Mouse (Mus musculus): Measurements from ENCODE around the gene Syn3. TPM values are rescaled to one million over a fixed set of nuclear protein-coding genes. Genes with fewer than 3 reads are reported as not detected.

Gene Syn3
- polyA plus RNA-seq, 1 experiment from 2014 or later, result 4.0 TPM

DNA sequence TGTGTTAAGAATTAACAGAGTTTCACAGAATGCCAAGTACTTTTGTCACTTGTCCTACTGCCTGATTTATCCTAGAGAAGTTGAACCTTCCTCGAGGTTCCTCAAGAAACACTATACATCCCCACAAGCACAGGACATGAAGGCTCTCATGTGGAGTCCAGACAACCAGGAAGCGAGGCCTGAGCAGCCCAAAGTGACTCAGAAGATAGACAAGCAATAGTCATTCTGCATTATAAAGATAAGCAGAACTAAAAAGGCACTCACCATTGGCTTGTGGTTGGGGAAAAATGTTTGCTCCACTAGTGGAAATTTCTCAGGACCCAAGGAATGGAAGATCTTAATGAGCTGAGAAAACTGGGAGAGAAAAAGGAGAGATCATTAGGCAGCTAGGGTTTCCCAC, 147.4 kb downstream of the Syn3 start:
- no peak for DNase-seq (ENCODE audit: low spot score)
- Histone ChIP-seq H3K9me3 (ENCODE audit: control insufficient read depth, low read length) (no peaks in the 10 kb centered on the region), H3K27me3 (ENCODE audit: control insufficient read depth, insufficient read depth, low read length) (no peaks in the 10 kb centered on the region), H3K9ac (ENCODE audit: low read length) (no peak overlapping the region), H3K4me3 (ENCODE audit: low read depth, low read length) (no peak overlapping the region), H3K36me3 (ENCODE audit: control insufficient read depth, insufficient read depth, low read length) (no peaks in the 10 kb centered on the region), H3K4me1 (ENCODE audit: control insufficient read depth, insufficient read depth, low read length) (no peaks in the 10 kb centered on the region), H3K27ac (replicated peaks; ENCODE audit: low read depth, low read length) (no peak overlapping the region), H3K4me2 (ENCODE audit: low read depth, severe bottlenecking) (no peak overlapping the region)
- 81% methylated on average over 2 of the region's 2 CpGs for WGBS
- ATAC-seq (ENCODE audit: insufficient number of reproducible peaks, low FRiP score, low TSS enrichment, low read depth), result no peak

- H3K36me3 ChIP-seq (ENCODE audit: control insufficient read depth, insufficient read depth, low read length), result peaks cover 4% of the 10 kb centered on the region; the same call in 1 of the 2 replicates
- WGBS, result 81% methylated on average over 3 of the region's 3 CpGs
- ATAC-seq (ENCODE audit: insufficient number of reproducible peaks, low FRiP score, low TSS enrichment, low read depth), result no peak
Observed at GRCm38 (mm10) chr10:86346235-86346840, 152.4 kb downstream of the Syn3 start.

DNA sequence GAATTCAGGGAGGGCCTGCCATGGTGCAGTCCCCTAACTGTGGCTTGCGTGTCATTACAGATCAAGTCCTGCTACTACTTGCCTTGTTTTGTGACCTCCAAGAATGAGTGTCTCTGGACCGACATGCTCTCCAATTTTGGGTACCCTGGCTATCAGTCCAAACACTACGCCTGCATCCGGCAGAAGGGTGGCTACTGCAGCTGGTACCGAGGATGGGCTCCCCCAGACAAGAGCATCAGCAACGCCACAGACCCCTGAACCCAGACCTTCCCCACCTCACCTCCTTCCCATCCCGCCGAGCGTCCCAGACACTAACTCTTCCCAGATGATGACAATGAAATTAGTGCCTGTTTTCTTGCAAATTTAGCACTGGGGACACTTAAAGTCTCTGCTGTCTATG, 153.1 kb downstream of the Syn3 start:
- H3K4me1 ChIP-seq (ENCODE audit: control insufficient read depth, insufficient read depth, low read length), result peaks cover 9% of the 10 kb centered on the region
- no peak overlapping the region for H3K4me3 ChIP-seq (ENCODE audit: low read depth, low read length)
- DNase-seq (ENCODE audit: low spot score) (no peak), ATAC-seq (ENCODE audit: insufficient number of reproducible peaks, low FRiP score, low TSS enrichment, low read depth) (no peak)
- H3K27ac ChIP-seq (replicated peaks; ENCODE audit: low read depth, low read length), result no peak overlapping the region
- H3K9ac ChIP-seq (ENCODE audit: low read length), result no peak overlapping the region
- 90% methylated on average over 9 of the region's 9 CpGs for WGBS
- H3K4me2 ChIP-seq (ENCODE audit: low read depth, severe bottlenecking), result no peak overlapping the region
- no peaks in the 10 kb centered on the region for H3K27me3 ChIP-seq (ENCODE audit: control insufficient read depth, insufficient read depth, low read length)
- H3K36me3 ChIP-seq (ENCODE audit: control insufficient read depth, insufficient read depth, low read length), result peaks cover 4% of the 10 kb centered on the region; the same call in 1 of the 2 replicates
- H3K9me3 ChIP-seq (ENCODE audit: control insufficient read depth, low read length), result no peaks in the 10 kb centered on the region

More at GRCm38 (mm10) chr10:86346235-86346840, 152.4 kb downstream of the Syn3 start:
- no peak overlapping the region for H3K27ac ChIP-seq (replicated peaks; ENCODE audit: low read depth, low read length)
- H3K9me3 ChIP-seq (ENCODE audit: control insufficient read depth, low read length), result no peaks in the 10 kb centered on the region
- no peak overlapping the region for H3K4me3 ChIP-seq (ENCODE audit: low read depth, low read length)
- H3K4me2 ChIP-seq (ENCODE audit: low read depth, severe bottlenecking), result no peak overlapping the region
- no peak overlapping the region for H3K9ac ChIP-seq (ENCODE audit: low read length)
- DNase-seq (ENCODE audit: low spot score), result no peak
- H3K4me1 ChIP-seq (ENCODE audit: control insufficient read depth, insufficient read depth, low read length), result peaks cover 7% of the 10 kb centered on the region; the same call in 1 of the 2 replicates
- no peaks in the 10 kb centered on the region for H3K27me3 ChIP-seq (ENCODE audit: control insufficient read depth, insufficient read depth, low read length)

- H3K9me3 ChIP-seq (ENCODE audit: control insufficient read depth, low read length), result no peaks in the 10 kb centered on the region
- H3K27me3 ChIP-seq (ENCODE audit: control insufficient read depth, insufficient read depth, low read length), result no peaks in the 10 kb centered on the region
- H3K4me2 ChIP-seq (ENCODE audit: low read depth, severe bottlenecking), result no peak overlapping the region
- H3K4me1 ChIP-seq (ENCODE audit: control insufficient read depth, insufficient read depth, low read length), result peaks cover 9% of the 10 kb centered on the region
- peaks cover 4% of the 10 kb centered on the region; the same call in 1 of the 2 replicates for H3K36me3 ChIP-seq (ENCODE audit: control insufficient read depth, insufficient read depth, low read length)
- ATAC-seq (ENCODE audit: insufficient number of reproducible peaks, low FRiP score, low TSS enrichment, low read depth), result no peak
- H3K9ac ChIP-seq (ENCODE audit: low read length), result no peak overlapping the region
- H3K27ac ChIP-seq (replicated peaks; ENCODE audit: low read depth, low read length), result no peak overlapping the region
- H3K4me3 ChIP-seq (ENCODE audit: low read depth, low read length), result no peak overlapping the region
- WGBS, result 88% methylated on average over 6 of the region's 6 CpGs
- no peak for DNase-seq (ENCODE audit: low spot score)
Observed at GRCm38 (mm10) chr10:86344654-86345053, 154.0 kb downstream of the Syn3 start.

GRCm38 (mm10) chr10:86343931-86344330, 154.8 kb downstream of the Syn3 start:
- no peak overlapping the region for H3K4me3 ChIP-seq (ENCODE audit: low read depth, low read length)
- H3K9ac ChIP-seq (ENCODE audit: low read length), result no peak overlapping the region
- DNase-seq (ENCODE audit: low spot score) (no peak), ATAC-seq (ENCODE audit: insufficient number of reproducible peaks, low FRiP score, low TSS enrichment, low read depth) (no peak)
- H3K4me1 ChIP-seq (ENCODE audit: control insufficient read depth, insufficient read depth, low read length), result peaks cover 9% of the 10 kb centered on the region
- peaks cover 4% of the 10 kb centered on the region; the same call in 1 of the 2 replicates for H3K36me3 ChIP-seq (ENCODE audit: control insufficient read depth, insufficient read depth, low read length)
- WGBS, result 90% methylated on average over 7 of the region's 7 CpGs
- H3K27ac ChIP-seq (replicated peaks; ENCODE audit: low read depth, low read length), result no peak overlapping the region
- no peak overlapping the region for H3K4me2 ChIP-seq (ENCODE audit: low read depth, severe bottlenecking)
- H3K27me3 ChIP-seq (ENCODE audit: control insufficient read depth, insufficient read depth, low read length), result no peaks in the 10 kb centered on the region
- no peaks in the 10 kb centered on the region for H3K9me3 ChIP-seq (ENCODE audit: control insufficient read depth, low read length)

DNA sequence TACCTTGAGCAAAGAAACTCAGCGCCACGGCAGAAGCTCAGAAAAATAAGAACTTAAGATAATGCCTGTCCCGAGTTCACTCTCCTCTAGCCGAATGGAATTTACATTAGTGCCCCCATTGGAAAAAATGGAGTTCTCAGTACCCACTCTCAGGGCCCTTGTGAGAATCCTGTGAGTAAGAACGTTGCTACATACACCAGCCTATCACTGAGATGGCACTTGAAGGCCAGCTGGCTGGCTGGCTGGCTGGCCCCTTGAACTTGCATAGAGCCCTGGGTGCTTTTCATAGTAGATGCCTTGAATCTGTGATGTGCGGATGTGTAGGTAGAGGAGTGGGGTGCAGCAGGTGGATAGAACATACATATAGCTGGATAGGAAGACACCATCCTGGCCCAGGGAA, 155.3 kb downstream of the Syn3 start:
- Histone ChIP-seq H3K9ac (ENCODE audit: low read length) (no peak overlapping the region), H3K27ac (replicated peaks; ENCODE audit: low read depth, low read length) (no peak overlapping the region), H3K27me3 (ENCODE audit: control insufficient read depth, insufficient read depth, low read length) (no peaks in the 10 kb centered on the region), H3K4me3 (ENCODE audit: low read depth, low read length) (no peak overlapping the region), H3K4me2 (ENCODE audit: low read depth, severe bottlenecking) (no peak overlapping the region), H3K4me1 (ENCODE audit: control insufficient read depth, insufficient read depth, low read length) (peaks cover 9% of the 10 kb centered on the region), H3K36me3 (ENCODE audit: control insufficient read depth, insufficient read depth, low read length) (peaks cover 4% of the 10 kb centered on the region; the same call in 1 of the 2 replicates), H3K9me3 (ENCODE audit: control insufficient read depth, low read length) (no peaks in the 10 kb centered on the region)
- no peak for DNase-seq (ENCODE audit: low spot score)
- WGBS, result 94% methylated on average over 6 of the region's 6 CpGs
- ATAC-seq (ENCODE audit: insufficient number of reproducible peaks, low FRiP score, low TSS enrichment, low read depth), result no peak

DNA sequence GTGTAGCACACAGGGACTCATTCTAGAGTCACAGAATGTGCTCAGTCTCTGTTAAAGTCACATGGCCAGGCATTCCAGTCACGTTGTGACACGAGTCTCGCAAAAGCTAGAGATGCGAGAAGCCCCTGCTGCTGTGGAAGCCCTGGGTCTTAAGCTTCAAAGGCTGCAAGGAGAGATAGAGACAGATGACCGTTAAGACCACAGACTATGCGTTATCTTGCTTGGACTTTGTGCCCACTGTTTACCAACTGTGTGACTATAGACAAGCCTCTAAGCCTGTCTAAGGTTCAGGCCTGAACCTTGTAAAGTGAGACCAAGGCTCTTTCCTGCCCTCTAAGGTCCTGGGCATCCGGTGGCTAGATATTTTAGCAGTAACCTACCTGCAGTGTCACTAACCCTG, 156.0 kb downstream of the Syn3 start:
- H3K36me3 ChIP-seq (ENCODE audit: control insufficient read depth, insufficient read depth, low read length), result peaks cover 4% of the 10 kb centered on the region; the same call in 1 of the 2 replicates
- ATAC-seq (ENCODE audit: insufficient number of reproducible peaks, low FRiP score, low TSS enrichment, low read depth) (no peak), DNase-seq (ENCODE audit: low spot score) (no peak)
- no peak overlapping the region for H3K4me3 ChIP-seq (ENCODE audit: low read depth, low read length)
- H3K4me2 ChIP-seq (ENCODE audit: low read depth, severe bottlenecking), result no peak overlapping the region
- peaks cover 9% of the 10 kb centered on the region for H3K4me1 ChIP-seq (ENCODE audit: control insufficient read depth, insufficient read depth, low read length)
- WGBS, result 52% methylated on average over 7 of the region's 7 CpGs
- H3K9ac ChIP-seq (ENCODE audit: low read length), result no peak overlapping the region
- H3K27me3 ChIP-seq (ENCODE audit: control insufficient read depth, insufficient read depth, low read length), result no peaks in the 10 kb centered on the region
- H3K9me3 ChIP-seq (ENCODE audit: control insufficient read depth, low read length), result no peaks in the 10 kb centered on the region
- H3K27ac ChIP-seq (replicated peaks; ENCODE audit: low read depth, low read length), result no peak overlapping the region

DNA sequence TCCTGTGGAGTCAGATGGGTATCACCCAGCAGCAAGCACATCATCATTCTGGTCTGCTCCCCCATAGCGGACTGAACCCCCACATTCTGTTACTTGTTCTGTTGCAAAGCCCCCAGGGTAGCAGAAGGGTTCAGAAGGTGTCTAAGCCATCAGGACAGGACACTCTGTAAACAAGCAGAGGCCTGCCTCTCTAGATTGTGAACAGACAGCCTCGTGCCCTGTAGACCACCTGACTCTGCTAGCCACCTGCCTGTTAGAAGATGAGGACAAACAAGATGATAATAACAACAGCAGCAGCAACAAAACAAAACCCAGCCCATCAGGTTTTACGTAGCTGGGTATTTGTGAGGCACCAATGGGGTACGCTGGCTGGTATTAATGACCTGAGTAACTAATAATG, 156.5 kb downstream of the Syn3 start:
- Histone ChIP-seq H3K27ac (replicated peaks; ENCODE audit: low read depth, low read length) (no peak overlapping the region), H3K9ac (ENCODE audit: low read length) (no peak overlapping the region), H3K4me1 (ENCODE audit: control insufficient read depth, insufficient read depth, low read length) (peaks cover 9% of the 10 kb centered on the region), H3K36me3 (ENCODE audit: control insufficient read depth, insufficient read depth, low read length) (peaks cover 4% of the 10 kb centered on the region; the same call in 1 of the 2 replicates), H3K27me3 (ENCODE audit: control insufficient read depth, insufficient read depth, low read length) (no peaks in the 10 kb centered on the region), H3K4me2 (ENCODE audit: low read depth, severe bottlenecking) (no peak overlapping the region), H3K4me3 (ENCODE audit: low read depth, low read length) (no peak overlapping the region), H3K9me3 (ENCODE audit: control insufficient read depth, low read length) (no peaks in the 10 kb centered on the region)
- 77% methylated on average over 4 of the region's 4 CpGs for WGBS
- ATAC-seq (ENCODE audit: insufficient number of reproducible peaks, low FRiP score, low TSS enrichment, low read depth) (no peak), DNase-seq (ENCODE audit: low spot score) (no peak)

DNA sequence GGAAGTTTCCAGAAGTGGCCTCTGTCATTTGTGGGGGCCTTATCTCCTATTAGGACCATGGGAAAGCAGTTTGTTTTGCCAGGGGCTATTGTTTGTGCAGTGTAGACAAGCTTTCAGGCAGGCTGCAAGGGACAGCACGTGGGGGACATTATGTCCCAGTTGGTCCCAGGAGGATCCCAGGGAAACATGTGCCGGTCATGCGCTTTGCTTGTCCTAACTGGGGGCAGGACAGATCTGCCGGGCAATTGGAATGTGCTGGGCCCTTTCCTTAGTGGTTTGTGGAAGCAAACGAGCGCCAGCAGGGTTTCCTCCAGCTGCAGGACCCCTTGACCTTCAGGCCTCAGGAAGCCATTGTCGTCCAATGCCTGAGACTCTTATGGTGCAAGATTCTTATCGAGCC, 157.1 kb downstream of the Syn3 start:
- Histone ChIP-seq H3K4me3 (ENCODE audit: low read depth, low read length) (no peak overlapping the region), H3K9ac (ENCODE audit: low read length) (no peak overlapping the region), H3K9me3 (ENCODE audit: control insufficient read depth, low read length) (no peaks in the 10 kb centered on the region), H3K4me2 (ENCODE audit: low read depth, severe bottlenecking) (no peak overlapping the region), H3K27me3 (ENCODE audit: control insufficient read depth, insufficient read depth, low read length) (no peaks in the 10 kb centered on the region), H3K4me1 (ENCODE audit: control insufficient read depth, insufficient read depth, low read length) (peaks cover 9% of the 10 kb centered on the region), H3K27ac (replicated peaks; ENCODE audit: low read depth, low read length) (no peak overlapping the region), H3K36me3 (ENCODE audit: control insufficient read depth, insufficient read depth, low read length) (peaks cover 4% of the 10 kb centered on the region; the same call in 1 of the 2 replicates)
- DNase-seq (ENCODE audit: low spot score), result peak; percentile 35
- WGBS, result 24% methylated on average over 8 of the region's 8 CpGs
- ATAC-seq (ENCODE audit: insufficient number of reproducible peaks, low FRiP score, low TSS enrichment, low read depth), result no peak
